Mouse (Mus musculus): ENCODE measurements around the gene Sirt2.

Sirt2 gene

DNA sequence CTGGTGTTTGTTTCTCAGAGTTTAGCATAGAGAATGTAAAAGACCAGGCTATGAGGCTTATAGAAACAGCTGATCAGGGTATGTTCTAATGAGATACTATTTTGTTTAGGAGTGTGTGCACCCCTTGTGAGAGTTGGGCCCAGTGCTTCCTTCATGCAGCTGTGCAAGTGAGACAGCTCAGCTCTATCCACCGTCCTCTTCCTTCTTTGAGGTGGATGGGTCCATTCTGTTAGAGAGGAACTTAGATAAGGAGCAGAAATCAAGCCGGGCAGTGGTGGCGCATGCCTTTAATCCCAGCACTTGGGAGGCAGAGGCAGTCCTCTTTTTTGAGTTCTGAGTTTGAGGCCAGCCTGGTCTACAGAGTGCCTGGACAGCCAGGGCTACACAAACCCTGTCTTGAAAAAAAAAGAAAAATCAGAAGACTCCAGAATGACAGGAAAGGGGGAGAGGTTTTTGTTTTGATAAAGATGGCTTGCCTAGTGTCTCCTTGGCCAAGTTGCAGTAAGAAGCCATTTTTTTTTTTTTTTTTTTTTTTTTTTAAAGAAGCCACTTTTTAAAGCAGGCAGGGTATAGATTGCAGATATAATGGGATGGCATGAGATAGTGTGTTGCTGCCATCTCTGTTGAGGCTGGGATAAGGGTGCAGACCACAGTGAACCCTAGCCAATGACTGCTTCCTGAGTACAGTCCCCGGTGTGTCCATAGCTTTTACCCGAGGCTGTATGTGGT lies 47.9 kb downstream of the Sirt2 start:
- DNase-seq (ENCODE audit: low read depth in 1 of 2, low spot score in 2 of 2): no peak

DNA sequence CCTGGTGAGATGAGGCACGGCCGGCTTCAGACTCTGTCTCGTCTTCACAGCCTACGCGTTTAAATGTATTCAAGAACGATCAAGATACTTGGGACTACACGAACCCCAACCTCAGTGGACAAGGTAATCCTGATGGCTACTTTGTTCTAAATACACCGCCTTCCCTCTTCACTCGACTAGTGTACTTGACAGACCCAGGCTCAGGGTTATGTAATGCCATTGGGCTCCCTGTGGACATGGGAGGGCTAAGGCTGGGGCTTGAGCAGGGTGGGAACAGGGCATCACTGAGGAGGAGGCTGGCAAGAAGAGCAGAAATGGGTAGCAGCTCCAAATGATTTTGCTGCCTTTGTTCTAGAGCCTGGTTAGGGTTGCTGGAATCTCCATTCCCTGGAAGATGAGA lies 48.7 kb downstream of the Sirt2 start:
- no peak for DNase-seq (ENCODE audit: low read depth in 1 of 2, low spot score in 2 of 2)

GRCm38 (mm10) chr7:28816201-28816600 lies 49.7 kb downstream of the Sirt2 start:
- no peak for DNase-seq (ENCODE audit: low read depth in 1 of 2, low spot score in 2 of 2)

DNA sequence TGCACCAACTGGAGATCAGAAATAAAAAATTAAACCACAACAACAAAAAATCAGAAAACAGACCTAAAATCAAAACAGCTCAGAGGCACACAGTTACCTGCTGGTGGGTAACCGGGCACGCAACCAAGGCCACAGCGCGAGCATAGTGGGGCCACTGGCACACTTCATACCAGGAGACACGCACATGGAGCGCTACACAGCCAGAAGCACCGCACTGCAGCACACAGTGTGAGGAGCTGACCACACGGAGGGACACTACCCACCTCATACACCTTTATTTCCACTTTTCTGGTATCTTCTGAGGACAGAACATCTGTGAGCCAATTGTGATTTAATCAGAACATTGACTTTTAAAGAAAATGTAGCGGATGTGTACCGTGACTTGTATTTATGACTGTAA lies 50.4 kb downstream of the Sirt2 start:
- DNase-seq (ENCODE audit: low read depth in 1 of 2, low spot score in 2 of 2): no peak

DNA sequence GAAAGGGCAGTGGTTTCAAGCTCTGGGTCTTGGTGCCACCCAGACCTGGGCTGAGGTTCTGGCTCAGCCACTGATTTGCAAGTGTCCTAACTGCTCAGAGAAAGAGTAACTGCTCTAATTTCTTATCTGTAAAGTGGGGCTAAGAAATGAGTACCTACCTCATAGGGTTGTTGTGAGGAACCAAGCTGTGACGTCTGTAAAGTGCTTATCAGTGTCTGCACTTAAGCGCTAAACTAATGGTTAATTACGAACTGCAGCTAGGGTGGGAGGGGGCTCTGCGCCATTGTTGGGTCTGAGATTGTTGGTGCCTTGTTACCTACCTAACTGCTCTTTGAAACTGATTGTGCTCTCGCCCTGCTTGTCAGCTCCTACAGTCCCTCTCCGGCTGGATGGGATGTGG lies 51.0 kb downstream of the Sirt2 start:
- no peak for DNase-seq (ENCODE audit: low read depth in 1 of 2, low spot score in 2 of 2)

- DNase-seq (ENCODE audit: low read depth in 1 of 2, low spot score in 2 of 2): no peak
These were observed 51.4 kb downstream of the Sirt2 start for GRCm38 (mm10) chr7:28817957-28818356.

DNA sequence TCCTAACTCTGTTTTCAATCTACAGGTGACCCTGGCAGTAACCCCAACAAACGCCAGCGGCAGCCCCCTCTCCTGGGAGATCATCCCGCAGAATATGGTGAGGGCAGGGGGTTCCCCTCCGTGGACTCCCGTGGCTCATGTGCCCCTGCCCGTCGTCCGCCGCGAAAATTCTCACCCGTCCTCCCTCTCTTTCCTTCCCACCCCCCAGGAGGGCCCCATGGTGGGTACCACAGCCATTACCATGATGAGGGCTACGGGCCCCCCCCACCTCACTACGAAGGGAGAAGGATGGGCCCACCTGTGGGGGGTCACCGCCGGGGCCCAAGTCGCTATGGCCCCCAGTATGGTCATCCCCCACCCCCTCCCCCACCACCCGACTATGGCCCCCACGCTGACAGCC lies 51.9 kb downstream of the Sirt2 start:
- no peak for DNase-seq (ENCODE audit: low read depth in 1 of 2, low spot score in 2 of 2)

GRCm38 (mm10) chr7:28818861-28819452 lies 52.4 kb downstream of the Sirt2 start:
- no peak for DNase-seq (ENCODE audit: low read depth in 1 of 2, low spot score in 2 of 2)

GRCm38 (mm10) chr7:28819571-28819970 lies 53.0 kb downstream of the Sirt2 start:
- DNase-seq (ENCODE audit: low read depth in 1 of 2, low spot score in 2 of 2): no peak

- DNase-seq (ENCODE audit: low read depth in 1 of 2, low spot score in 2 of 2): no peak
These were observed 54.1 kb downstream of the Sirt2 start for GRCm38 (mm10) chr7:28820358-28821260.

GRCm38 (mm10) chr7:28821261-28821831 lies 54.8 kb downstream of the Sirt2 start:
- no peak for DNase-seq (ENCODE audit: low read depth in 1 of 2, low spot score in 2 of 2)

DNA sequence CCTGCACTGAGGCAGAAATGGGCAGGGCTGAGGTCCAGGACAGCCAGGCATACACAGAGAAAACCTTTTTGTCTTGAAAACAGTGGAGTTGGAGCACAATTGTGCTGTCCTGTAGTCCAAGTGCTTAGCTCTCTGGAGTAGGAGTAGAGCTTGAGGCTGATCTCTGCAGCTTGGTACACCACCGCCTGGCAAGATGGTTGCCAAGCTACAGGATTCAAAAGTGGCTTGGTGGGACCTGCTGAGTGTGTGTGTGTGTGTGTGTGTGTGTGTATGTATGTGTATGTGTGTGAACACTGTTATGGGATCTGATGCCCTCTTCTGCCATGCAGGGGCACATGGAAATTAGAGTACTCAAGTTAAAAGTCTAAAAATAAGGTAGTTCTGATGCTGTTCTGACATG lies 56.0 kb downstream of the Sirt2 start:
- no peak for DNase-seq (ENCODE audit: low read depth in 1 of 2, low spot score in 2 of 2)

GRCm38 (mm10) chr7:28822993-28823903 lies 56.7 kb downstream of the Sirt2 start:
- no peak for DNase-seq (ENCODE audit: low read depth in 1 of 2, low spot score in 2 of 2)

GRCm38 (mm10) chr7:28823932-28824331 lies 57.4 kb downstream of the Sirt2 start:
- no peak for DNase-seq (ENCODE audit: low read depth in 1 of 2, low spot score in 2 of 2)

DNA sequence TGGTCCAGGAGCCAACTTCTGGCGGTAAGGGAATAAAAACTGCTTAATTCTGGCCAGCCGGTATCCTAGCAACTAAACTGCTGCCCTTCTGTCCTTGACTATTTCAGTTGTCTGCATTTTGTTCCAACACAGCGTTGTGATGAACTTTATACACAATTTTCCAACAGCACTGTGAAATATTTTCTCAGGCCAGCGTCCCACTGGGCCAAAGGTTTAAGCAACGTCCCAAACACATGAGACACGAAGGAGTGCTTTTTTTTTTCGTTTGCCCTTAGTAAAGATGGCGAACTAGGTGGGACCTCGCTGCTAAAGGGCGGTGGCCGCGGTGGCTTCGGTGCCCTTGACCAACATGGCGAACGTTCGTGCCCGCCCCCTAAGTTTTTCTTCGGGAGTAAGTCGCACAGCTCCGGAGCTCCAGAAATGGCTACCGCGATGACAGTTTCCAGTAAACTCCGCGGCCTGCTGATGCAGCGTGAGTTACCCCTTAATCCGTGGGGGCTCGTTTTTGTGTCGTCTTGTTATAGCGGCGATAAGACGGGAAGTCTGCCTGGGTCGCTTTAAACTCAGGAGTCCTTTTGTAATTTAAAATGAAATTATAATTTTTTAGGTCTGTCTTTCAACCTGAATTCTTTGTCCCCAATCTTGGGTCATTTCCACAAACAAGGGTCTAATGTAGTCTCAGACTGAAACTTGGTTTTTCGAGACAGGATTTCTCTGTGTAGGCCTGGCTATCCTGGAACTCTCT lies 58.6 kb downstream of the Sirt2 start, which contains the start of gene Ech1:
Gene Ech1, plus strand, starts transcription at position 277 of the 745 bp plus-strand sequence.
- peak; percentile 61 to 84 for DNase-seq (ENCODE audit: low read depth in 1 of 2, low spot score in 2 of 2)

DNA sequence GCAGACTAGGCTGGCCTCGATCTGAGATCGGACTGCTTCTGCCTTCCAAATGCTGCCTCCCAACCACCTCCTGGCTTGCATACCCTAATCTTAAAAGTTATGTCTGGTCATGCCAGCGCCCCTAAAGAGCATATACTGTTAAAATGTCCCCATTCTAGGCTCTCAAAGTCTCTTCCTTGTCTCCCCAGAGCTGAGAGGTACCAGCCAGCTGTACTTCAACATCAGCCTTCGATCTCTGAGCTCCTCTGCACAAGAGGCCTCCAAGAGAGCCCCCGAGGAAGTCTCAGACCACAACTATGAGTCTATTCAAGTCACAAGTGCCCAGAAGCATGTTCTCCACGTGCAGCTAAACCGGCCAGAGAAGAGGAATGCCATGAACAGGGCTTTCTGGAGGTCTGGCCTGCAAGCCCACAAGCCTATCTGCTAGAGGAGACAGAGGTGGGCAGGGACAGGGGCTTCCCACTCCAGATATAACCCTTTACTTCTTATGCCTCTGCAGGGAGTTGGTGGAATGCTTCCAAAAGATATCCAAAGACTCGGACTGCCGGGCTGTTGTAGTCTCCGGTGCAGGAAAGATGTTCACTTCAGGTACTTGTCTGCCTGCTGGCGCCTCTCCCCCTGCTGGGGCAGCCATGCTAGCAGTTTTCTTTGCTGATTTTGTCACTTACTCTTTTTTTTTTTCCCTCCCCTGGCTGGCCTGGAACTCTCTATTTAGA lies 59.3 kb downstream of the Sirt2 start:
- no peak for DNase-seq (ENCODE audit: low read depth in 1 of 2, low spot score in 2 of 2)

- DNase-seq (ENCODE audit: low read depth in 1 of 2, low spot score in 2 of 2): no peak
These were observed 59.9 kb downstream of the Sirt2 start for GRCm38 (mm10) chr7:28826402-28826772.

DNA sequence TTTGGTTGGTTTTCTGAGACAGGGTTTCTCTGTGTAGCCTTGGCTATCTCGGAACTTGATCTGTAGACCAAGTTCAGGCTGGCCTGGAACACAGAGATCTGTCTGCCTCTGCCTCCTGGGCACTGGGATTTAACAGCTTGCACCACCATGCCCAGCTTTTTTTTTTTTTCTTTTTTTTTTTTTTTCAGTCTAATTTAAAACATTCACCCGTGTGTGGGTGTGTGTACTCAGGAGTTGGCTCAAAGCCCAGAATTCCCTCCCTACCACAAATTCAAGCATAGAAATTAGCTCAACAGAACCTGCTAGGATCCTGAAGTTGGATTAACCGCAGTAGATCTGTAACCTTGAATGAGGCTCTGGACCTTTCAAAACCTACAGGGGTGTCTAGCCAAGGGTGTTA lies 60.8 kb downstream of the Sirt2 start:
- no peak for DNase-seq (ENCODE audit: low read depth in 1 of 2, low spot score in 2 of 2)

DNA sequence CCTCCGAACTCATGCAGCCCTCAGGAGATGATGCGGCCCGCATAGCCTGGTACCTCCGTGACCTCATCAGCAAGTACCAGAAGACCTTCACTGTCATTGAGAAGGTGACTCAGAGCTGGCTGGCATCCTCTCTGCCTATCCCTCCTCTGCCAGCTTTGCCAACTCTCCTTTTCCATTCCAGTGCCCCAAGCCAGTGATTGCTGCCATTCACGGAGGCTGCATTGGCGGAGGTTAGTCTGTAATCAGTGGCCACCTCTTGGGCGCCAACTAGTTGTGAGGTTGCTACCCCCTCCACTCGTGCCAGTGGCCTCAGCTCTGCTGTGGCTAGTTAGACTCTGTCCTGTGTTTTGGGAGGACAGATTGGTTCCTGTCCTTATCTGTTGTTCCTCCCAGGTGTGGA lies 63.3 kb downstream of the Sirt2 start:
- no peak for DNase-seq (ENCODE audit: low read depth in 1 of 2, low spot score in 2 of 2)
